Mouse (Mus musculus) MEL (cell line): ENCODE results near the gene Btbd3.

Experiments used
- BHLHE40 ChIP-seq: IDR thresholded peaks from 2 replicates; pipeline ENCODE4 v1.6.1; 2012; ENCODE audit warnings: low read depth, mild to moderate bottlenecking, inconsistent platforms, low read length, improper control_type of control experiment, borderline replicate concordance
- CHD1 ChIP-seq: IDR thresholded peaks from 2 replicates; pipeline ENCODE4 v1.6.1; 2012; ENCODE audit warnings: low read depth, mild to moderate bottlenecking, inconsistent platforms, low read length, improper control_type of control experiment
- CTCF ChIP-seq, 3 experiments: IDR thresholded peaks in 2 of 3; conservative IDR thresholded peaks in 1 of 3; 2 replicates each; pipeline ENCODE4 v1.5.1; 2011 to 2012; ENCODE audit warnings: low read length in 3 of 3, low read depth in 2 of 3, mild to moderate bottlenecking in 2 of 3, improper control_type of control experiment in 1 of 3, inconsistent platforms in 1 of 3, mixed read lengths in 1 of 3, moderate library complexity in 1 of 3; ENCODE audit not compliant: control insufficient read depth in 1 of 3, insufficient read depth in 1 of 3, poor library complexity in 1 of 3, severe bottlenecking in 1 of 3
- EP300 ChIP-seq, 2 experiments: IDR thresholded peaks; 2 replicates each; pipeline ENCODE4 v1.6.1; 2011; ENCODE audit warnings: improper control_type of control experiment in 2 of 2, low read length in 2 of 2, low read depth in 1 of 2, mild to moderate bottlenecking in 1 of 2
- ETS1 ChIP-seq: IDR thresholded peaks from 2 replicates; pipeline ENCODE4 v1.6.1; 2012; ENCODE audit warnings: low read depth, mild to moderate bottlenecking, inconsistent platforms, low read length, improper control_type of control experiment, moderate library complexity
- GATA1 ChIP-seq: IDR thresholded peaks from 2 replicates; pipeline ENCODE4 v1.6.1; 2011; ENCODE audit warnings: low read depth, low read length, improper control_type of control experiment
- MAFK ChIP-seq: IDR thresholded peaks from 2 replicates; pipeline ENCODE4 v1.6.1; 2011; ENCODE audit warnings: low read depth, mild to moderate bottlenecking, low read length, improper control_type of control experiment, borderline replicate concordance
- POLR2A ChIP-seq, 2 experiments: IDR thresholded peaks; 2 replicates each; pipeline ENCODE4 v1.6.1; 2011 to 2012; ENCODE audit warnings: low read length in 2 of 2, mild to moderate bottlenecking in 2 of 2, control low read depth in 1 of 2, improper control_type of control experiment in 1 of 2, low read depth in 1 of 2, moderate library complexity in 1 of 2; ENCODE audit not compliant: control insufficient read depth in 1 of 2, insufficient read depth in 1 of 2, poor library complexity in 1 of 2
- POLR2AphosphoS5 ChIP-seq: IDR thresholded peaks from 2 replicates; pipeline ENCODE4 v1.6.1; 2012; ENCODE audit warnings: low read depth, borderline replicate concordance, mild to moderate bottlenecking, inconsistent platforms, low read length, moderate library complexity, mixed read lengths
- SMC3 ChIP-seq: IDR thresholded peaks from 2 replicates; pipeline ENCODE4 v1.6.1; 2011; ENCODE audit warnings: low read depth, low read length, improper control_type of control experiment
- TAL1 ChIP-seq: IDR thresholded peaks from 2 replicates; pipeline ENCODE4 v1.6.1; 2012; ENCODE audit warnings: mild to moderate bottlenecking, inconsistent platforms, low read length, moderate library complexity, mixed read lengths
- TBP ChIP-seq: IDR thresholded peaks from 2 replicates; pipeline ENCODE4 v1.8.0; 2011; ENCODE audit warnings: low read depth, low read length, improper control_type of control experiment
- ZMIZ1 ChIP-seq: IDR thresholded peaks from 2 replicates; pipeline ENCODE4 v1.6.1; 2012; ENCODE audit warnings: low read depth, mild to moderate bottlenecking, inconsistent platforms, low read length, improper control_type of control experiment, moderate library complexity

DNA sequence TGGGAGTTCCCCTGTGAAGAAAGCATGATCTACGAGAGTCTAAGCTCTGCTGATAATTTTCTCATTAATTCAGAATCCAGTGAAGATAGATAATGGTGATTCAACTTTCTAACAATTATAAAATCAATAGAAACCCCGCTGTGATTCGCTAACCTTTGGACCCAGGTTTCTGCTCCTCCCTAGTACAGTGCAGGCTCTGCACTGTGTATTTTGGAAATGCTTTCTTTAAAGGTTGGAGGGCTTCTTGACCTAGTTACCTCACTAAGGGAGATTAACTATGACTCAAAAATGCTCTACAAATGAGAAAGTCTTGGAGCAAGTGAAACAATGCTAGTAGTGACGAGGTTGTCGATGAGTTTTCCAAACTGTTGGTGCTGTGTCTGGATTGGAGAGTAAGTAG lies 17.7 kb downstream of the Btbd3 start:
- TF ChIP-seq CTCF (IDR thresholded peaks at IDR 0.05 in 2 of 3, conservative IDR thresholded peaks at IDR 0.05 in 1 of 3; ENCODE audit: control insufficient read depth in 1 of 3, insufficient read depth in 1 of 3, low read depth in 2 of 3, low read length in 3 of 3, poor library complexity in 1 of 3, severe bottlenecking in 1 of 3) (no peak), MAFK (no peak), GATA1 (no peak), TAL1 (no peak), POLR2A (IDR thresholded peaks at IDR 0.05; ENCODE audit: control insufficient read depth in 1 of 2, insufficient read depth in 1 of 2, low read depth in 1 of 2, low read length in 2 of 2, poor library complexity in 1 of 2) (no peak), EP300 (IDR thresholded peaks at IDR 0.05; ENCODE audit: low read depth in 1 of 2, low read length in 2 of 2) (no peak), ZMIZ1 (no peak), POLR2AphosphoS5 (no peak), TBP (no peak), BHLHE40 (no peak), CHD1 (no peak), SMC3 (no peak), ETS1 (no peak)
